Mouse (Mus musculus) thymus, adult 2 months (tissue): ENCODE measurements around the gene Recql.

Experiments used
- CTCF ChIP-seq: fragments of 200-500 bp; IDR thresholded peaks from 2 replicates; pipeline ENCODE4 v1.5.1; 2012; ENCODE audit warnings: mild to moderate bottlenecking, control low read depth, low read length, moderate library complexity, borderline replicate concordance; ENCODE audit not compliant: control insufficient read depth, poor library complexity, insufficient read depth; ENCODE audit errors: extremely low read depth
- POLR2A ChIP-seq: fragments of 200-500 bp; IDR thresholded peaks from 2 replicates; pipeline ENCODE4 v1.6.1; 2012; ENCODE audit warnings: mild to moderate bottlenecking, low read length, control low read depth, moderate library complexity; ENCODE audit not compliant: control insufficient read depth, poor library complexity, insufficient read depth; ENCODE audit errors: extremely low read depth

DNA sequence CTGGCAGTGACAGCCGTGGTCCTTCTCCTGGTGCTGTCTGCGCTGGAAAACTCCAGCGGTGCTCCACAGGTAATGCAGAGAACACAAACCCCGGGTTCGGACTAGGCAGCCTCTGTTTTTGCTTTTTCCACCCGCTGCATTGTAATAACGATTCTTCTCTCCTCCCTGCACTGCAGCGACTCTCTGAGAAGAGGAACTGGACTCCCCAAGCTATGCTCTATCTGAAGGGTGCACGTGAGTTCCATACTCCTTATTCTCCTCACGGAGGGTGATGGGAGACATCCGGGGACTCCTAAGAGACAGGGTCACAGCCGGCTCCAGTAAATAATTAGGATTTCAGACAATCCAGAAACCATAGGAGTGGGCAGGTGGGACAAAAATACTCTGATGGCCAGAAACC, 27.0 kb upstream of the Recql start:
- TF ChIP-seq CTCF = no peak
- TF ChIP-seq POLR2A = no peak
